Mouse (Mus musculus): ENCODE data around the gene Yif1b.

GRCm38 (mm10) chr7:29224756-29225394 is 13.3 kb upstream of the Yif1b start:
- TF ChIP-seq HCFC1 (IDR thresholded peaks at IDR 0.05; ENCODE audit: borderline replicate concordance, insufficient read depth, low read length) (no peak), MAFK (IDR thresholded peaks at IDR 0.05; ENCODE audit: insufficient read depth, low read depth, low read length) (no peak)

Data from ES-E14 (cell line).